Mouse (Mus musculus) lung, postnatal 0 days (tissue): Measurements from ENCODE around the gene Nubp1.

ENCODE experiments used
- CTCF ChIP-seq: IDR thresholded peaks from 2 replicates; pipeline ENCODE4 v1.5.1; 2016; ENCODE audit warnings: antibody characterized with exemption, mild to moderate bottlenecking
- EP300 ChIP-seq: IDR thresholded peaks from 2 replicates; pipeline ENCODE4 v1.6.1; 2016; ENCODE audit warnings: antibody characterized with exemption, mild to moderate bottlenecking, control low read depth

DNA sequence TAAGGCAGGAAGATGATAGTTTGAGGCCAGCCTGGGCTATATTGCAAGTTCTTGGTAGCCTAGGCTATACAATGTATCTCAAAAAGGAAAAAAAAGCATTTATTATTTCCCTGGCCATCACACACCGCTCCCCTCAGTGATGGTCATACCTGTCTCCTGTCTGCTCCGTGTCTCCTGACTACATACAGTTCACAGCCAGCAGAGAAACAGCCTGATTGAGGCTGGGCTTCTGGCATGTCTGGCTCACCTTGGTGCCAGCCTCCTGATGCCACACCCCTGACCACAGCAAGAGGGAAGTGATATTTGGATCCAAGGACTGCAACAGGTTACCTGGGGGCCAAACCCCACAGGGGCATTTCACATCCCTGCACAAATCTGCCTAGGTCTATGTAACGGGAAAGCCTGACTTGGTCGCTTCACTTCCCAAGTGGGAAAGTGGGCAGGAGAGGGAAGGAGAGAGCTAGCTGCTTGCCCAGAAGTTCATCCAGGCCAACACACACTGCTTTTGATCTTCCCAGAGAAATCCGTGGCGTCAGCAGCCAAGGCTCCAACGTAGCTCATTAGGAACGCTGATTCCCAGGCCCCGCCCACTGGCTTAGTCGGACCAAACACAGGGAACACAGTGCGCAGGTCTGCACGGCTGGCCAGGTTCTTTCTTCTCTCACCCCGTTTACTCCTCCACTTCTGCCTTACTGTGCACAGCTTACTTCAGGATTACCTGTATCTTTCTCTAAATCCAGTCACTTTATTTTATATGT, 37.3 kb upstream of the Nubp1 start:
- no peak for TF ChIP-seq CTCF
- TF ChIP-seq EP300 = no peak
